Mouse (Mus musculus): Measurements from ENCODE around the gene Slc39a11. TPM values are rescaled to one million over a fixed set of nuclear protein-coding genes. Genes with fewer than 3 reads are reported as not detected.

Slc39a11 gene
- polyA plus RNA-seq, 1 experiment from 2014 or later = 16.8 TPM

- Histone ChIP-seq H3K27me3 (replicated peaks) (no peaks in the 10 kb centered on the region), H3K4me1 (peaks cover 15% of the 10 kb centered on the region), H3K9me3 (0 out of 2 replicates have a peak, but pooled peaks cover under 1% of the 10 kb centered on the region), H3K4me3 (no peak overlapping the region), H3K36me3 (no peaks in the 10 kb centered on the region), H3K4me2 (no peak overlapping the region), H3K9ac (no peak overlapping the region), H3K27ac (replicated peaks) (no peak overlapping the region)
- WGBS = 87% methylated on average over 6 of the region's 6 CpGs
- no peak for ATAC-seq (ENCODE audit: extremely low read depth, insufficient number of reproducible peaks, low FRiP score, low TSS enrichment)
These were observed 199.9 kb downstream of the Slc39a11 start for GRCm38 (mm10) chr11:113450028-113450427.

DNA sequence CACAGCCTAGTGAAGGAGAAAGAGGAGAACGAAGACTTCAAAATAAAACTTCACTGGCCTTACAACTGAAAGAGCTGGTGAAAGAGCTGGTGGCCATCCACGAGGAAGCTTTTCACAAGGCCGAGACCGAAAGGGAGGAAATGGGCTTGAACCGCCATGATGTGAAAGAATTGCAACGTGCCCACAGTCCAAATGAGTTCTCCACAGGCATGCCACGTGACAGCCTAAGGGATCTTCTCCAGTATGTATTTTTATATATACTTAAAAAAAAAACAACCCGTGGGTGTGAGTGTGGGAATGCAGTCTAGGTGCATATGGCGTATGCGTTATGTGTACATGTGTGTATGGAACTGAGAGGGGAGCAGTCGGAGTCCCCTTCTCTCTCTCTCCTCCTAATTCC is 207.8 kb downstream of the Slc39a11 start:
- Histone ChIP-seq H3K9ac (no peak overlapping the region), H3K4me1 (peaks cover 23% of the 10 kb centered on the region), H3K4me3 (no peak overlapping the region), H3K36me3 (no peaks in the 10 kb centered on the region), H3K4me2 (no peak overlapping the region), H3K9me3 (peaks cover 9% of the 10 kb centered on the region), H3K27me3 (replicated peaks) (peaks cover 30% of the 10 kb centered on the region), H3K27ac (replicated peaks) (no peak overlapping the region)
- ATAC-seq (ENCODE audit: extremely low read depth, insufficient number of reproducible peaks, low FRiP score, low TSS enrichment) = no peak
- 90% methylated on average over 11 of the region's 11 CpGs for WGBS

DNA sequence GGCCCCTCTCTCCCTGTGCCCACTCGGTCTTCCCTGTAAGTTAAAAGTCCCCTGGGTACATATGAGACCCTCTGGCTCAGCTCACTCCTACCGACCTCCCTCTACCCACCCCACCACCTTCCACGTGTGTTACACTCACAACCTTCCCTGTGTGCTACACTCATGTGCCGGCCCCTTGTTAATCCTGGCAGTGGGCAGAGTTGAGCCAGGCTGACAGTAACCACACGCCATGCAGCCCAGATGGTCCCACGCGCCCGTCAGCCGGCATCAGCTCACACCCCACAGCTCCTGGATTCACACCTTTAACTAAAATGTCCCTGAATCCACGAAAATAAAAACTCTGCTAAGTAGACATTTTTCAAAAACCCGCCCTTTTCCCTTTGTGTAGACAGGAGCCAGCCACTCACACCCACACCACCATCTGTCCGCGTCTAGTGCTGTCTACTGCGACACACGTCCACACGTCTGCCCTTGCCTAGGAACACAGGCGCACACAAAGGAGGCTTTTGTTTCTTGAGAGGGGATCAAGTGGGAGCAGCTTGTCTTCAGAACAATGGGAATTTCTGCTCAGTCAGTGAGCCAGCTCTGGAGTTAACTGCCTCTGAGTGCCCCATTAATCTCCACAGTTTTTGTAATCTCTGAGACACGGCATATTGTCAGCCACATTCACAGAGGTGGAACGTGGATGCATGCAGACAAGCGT is 210.4 kb downstream of the Slc39a11 start:
- Histone ChIP-seq H3K27ac (replicated peaks) (no peak overlapping the region), H3K4me3 (no peak overlapping the region), H3K4me1 (peaks cover 23% of the 10 kb centered on the region), H3K36me3 (no peaks in the 10 kb centered on the region), H3K27me3 (replicated peaks) (peaks cover 56% of the 10 kb centered on the region), H3K9me3 (peaks cover 9% of the 10 kb centered on the region), H3K4me2 (no peak overlapping the region), H3K9ac (0 out of 2 replicates have a peak overlapping the region, but pooled peaks have one; percentile 15)
- 56% methylated on average over 20 of the region's 20 CpGs for WGBS
- no peak for ATAC-seq (ENCODE audit: extremely low read depth, insufficient number of reproducible peaks, low FRiP score, low TSS enrichment)

GRCm38 (mm10) chr11:113438915-113439314 is 211.0 kb downstream of the Slc39a11 start:
- Histone ChIP-seq H3K9ac (no peak overlapping the region), H3K27ac (replicated peaks) (no peak overlapping the region), H3K4me3 (no peak overlapping the region), H3K9me3 (peaks cover 9% of the 10 kb centered on the region), H3K4me2 (no peak overlapping the region), H3K4me1 (peaks cover 25% of the 10 kb centered on the region), H3K27me3 (replicated peaks) (peaks cover 61% of the 10 kb centered on the region), H3K36me3 (no peaks in the 10 kb centered on the region)
- WGBS = 81% methylated on average over 5 of the region's 5 CpGs
- ATAC-seq (ENCODE audit: extremely low read depth, insufficient number of reproducible peaks, low FRiP score, low TSS enrichment) = no peak

- WGBS = 81% methylated on average over 9 of the region's 9 CpGs
- Histone ChIP-seq H3K9ac (no peak overlapping the region), H3K27me3 (replicated peaks) (peaks cover 55% of the 10 kb centered on the region), H3K4me1 (peaks cover 28% of the 10 kb centered on the region), H3K27ac (replicated peaks) (no peak overlapping the region), H3K9me3 (peaks cover 9% of the 10 kb centered on the region), H3K4me2 (no peak overlapping the region), H3K4me3 (no peak overlapping the region), H3K36me3 (no peaks in the 10 kb centered on the region)
- no peak for ATAC-seq (ENCODE audit: extremely low read depth, insufficient number of reproducible peaks, low FRiP score, low TSS enrichment)
These were observed 212.5 kb downstream of the Slc39a11 start for GRCm38 (mm10) chr11:113437357-113437756.

DNA sequence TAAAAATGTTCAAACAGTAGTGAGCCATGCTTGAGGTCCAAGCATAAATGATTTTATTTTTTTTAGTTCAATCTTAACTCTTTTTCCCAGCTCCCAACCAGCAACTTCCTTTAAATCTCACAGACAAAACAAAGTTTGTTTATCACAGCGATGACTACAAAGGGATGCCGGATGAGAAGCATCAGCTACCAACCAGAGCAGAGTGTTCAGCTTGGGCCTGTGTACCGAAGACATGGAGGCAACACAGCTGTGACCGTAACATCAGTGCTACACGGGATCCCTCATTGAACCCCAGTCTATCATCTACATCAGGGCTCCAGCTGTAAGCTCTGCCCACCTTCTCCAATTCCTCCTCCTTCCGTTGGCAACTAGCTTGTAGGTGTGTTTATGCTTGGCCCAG is 213.6 kb downstream of the Slc39a11 start:
- no peak overlapping the region for H3K4me3 ChIP-seq
- H3K27ac ChIP-seq (replicated peaks) = no peak overlapping the region
- no peak overlapping the region for H3K9ac ChIP-seq
- H3K4me1 ChIP-seq = peaks cover 28% of the 10 kb centered on the region
- WGBS = 82% methylated on average over 6 of the region's 6 CpGs
- H3K9me3 ChIP-seq = peaks cover 6% of the 10 kb centered on the region
- no peaks in the 10 kb centered on the region for H3K36me3 ChIP-seq
- ATAC-seq (ENCODE audit: extremely low read depth, insufficient number of reproducible peaks, low FRiP score, low TSS enrichment) = no peak
- H3K27me3 ChIP-seq (replicated peaks) = peaks cover 50% of the 10 kb centered on the region
- no peak overlapping the region for H3K4me2 ChIP-seq

GRCm38 (mm10) chr11:113435696-113436095 is 214.2 kb downstream of the Slc39a11 start:
- Histone ChIP-seq H3K9me3 (0 out of 2 replicates have a peak, but pooled peaks cover under 1% of the 10 kb centered on the region), H3K4me3 (no peak overlapping the region), H3K27me3 (replicated peaks) (peaks cover 50% of the 10 kb centered on the region), H3K9ac (no peak overlapping the region), H3K36me3 (no peaks in the 10 kb centered on the region), H3K27ac (replicated peaks) (no peak overlapping the region), H3K4me1 (peaks cover 28% of the 10 kb centered on the region), H3K4me2 (no peak overlapping the region)
- 67% methylated on average over 5 of the region's 5 CpGs for WGBS
- no peak for ATAC-seq (ENCODE audit: extremely low read depth, insufficient number of reproducible peaks, low FRiP score, low TSS enrichment)

DNA sequence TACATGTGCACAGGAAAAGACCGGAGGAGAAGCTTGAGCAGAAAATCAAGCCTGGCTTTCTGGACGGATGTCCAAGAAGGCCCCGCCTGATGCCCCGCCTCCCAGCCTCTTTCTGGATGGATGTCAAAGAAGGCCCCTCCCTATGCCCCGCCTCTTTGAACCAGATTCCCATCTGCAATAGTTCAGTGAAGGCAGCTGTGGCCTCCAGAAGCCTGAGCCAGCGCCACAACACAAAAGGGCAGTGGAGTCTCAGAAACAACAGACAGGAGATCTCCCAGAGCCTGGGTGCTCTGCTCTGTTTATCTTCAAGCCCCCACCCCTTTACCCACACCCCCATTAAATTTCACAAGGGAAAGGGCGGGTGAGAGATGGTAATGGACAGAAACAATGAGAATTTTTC is 218.7 kb downstream of the Slc39a11 start:
- Histone ChIP-seq H3K4me2 (no peak overlapping the region), H3K9ac (no peak overlapping the region), H3K36me3 (no peaks in the 10 kb centered on the region), H3K27ac (replicated peaks) (no peak overlapping the region), H3K9me3 (no peaks in the 10 kb centered on the region), H3K4me3 (no peak overlapping the region), H3K4me1 (peaks cover 13% of the 10 kb centered on the region; the same call in 1 of the 2 replicates), H3K27me3 (replicated peaks) (peaks cover 42% of the 10 kb centered on the region)
- ATAC-seq (ENCODE audit: extremely low read depth, insufficient number of reproducible peaks, low FRiP score, low TSS enrichment) = no peak
- 73% methylated on average over 7 of the region's 7 CpGs for WGBS

- no peak overlapping the region for H3K9ac ChIP-seq
- H3K9me3 ChIP-seq = no peaks in the 10 kb centered on the region
- 65% methylated on average over 9 of the region's 9 CpGs for WGBS
- no peaks in the 10 kb centered on the region for H3K4me1 ChIP-seq
- H3K27me3 ChIP-seq (replicated peaks) = peaks cover 15% of the 10 kb centered on the region
- ATAC-seq (ENCODE audit: extremely low read depth, insufficient number of reproducible peaks, low FRiP score, low TSS enrichment) = no peak
- no peak overlapping the region for H3K4me3 ChIP-seq
- H3K36me3 ChIP-seq = no peaks in the 10 kb centered on the region
- no peak overlapping the region for H3K4me2 ChIP-seq
- H3K27ac ChIP-seq (replicated peaks) = no peak overlapping the region
These were observed 224.0 kb downstream of the Slc39a11 start for GRCm38 (mm10) chr11:113425882-113426281.

GRCm38 (mm10) chr11:113425454-113425853 is 224.4 kb downstream of the Slc39a11 start:
- no peak for ATAC-seq (ENCODE audit: extremely low read depth, insufficient number of reproducible peaks, low FRiP score, low TSS enrichment)
- WGBS = 49% methylated on average over 3 of the region's 3 CpGs
- H3K27me3 ChIP-seq (replicated peaks) = peaks cover 15% of the 10 kb centered on the region
- H3K4me2 ChIP-seq = no peak overlapping the region
- H3K27ac ChIP-seq (replicated peaks) = no peak overlapping the region
- H3K9me3 ChIP-seq = no peaks in the 10 kb centered on the region
- no peaks in the 10 kb centered on the region for H3K36me3 ChIP-seq
- no peaks in the 10 kb centered on the region for H3K4me1 ChIP-seq
- H3K9ac ChIP-seq = no peak overlapping the region
- H3K4me3 ChIP-seq = no peak overlapping the region

DNA sequence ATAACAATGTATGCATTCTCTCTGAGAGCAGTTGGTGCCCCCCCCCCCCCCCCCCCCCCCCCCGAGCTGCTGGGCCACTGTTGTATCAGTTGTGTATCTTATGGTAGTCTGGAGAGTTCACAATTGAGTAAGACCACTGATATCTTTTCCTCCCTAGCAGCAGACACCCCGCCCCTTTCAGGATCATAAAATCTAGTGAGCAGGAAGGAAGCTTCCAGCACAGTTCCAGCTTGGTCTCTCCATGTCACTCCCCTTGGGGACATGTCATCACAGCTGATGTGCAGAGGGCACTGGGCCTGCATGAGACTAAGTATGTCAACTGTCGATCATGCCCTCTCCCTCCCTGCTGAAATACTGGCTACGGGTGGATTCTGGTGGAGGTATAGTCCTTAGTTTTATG is 225.1 kb downstream of the Slc39a11 start:
- WGBS = 78% methylated on average over 3 of the region's 4 CpGs
- Histone ChIP-seq H3K4me1 (no peaks in the 10 kb centered on the region), H3K27me3 (replicated peaks) (peaks cover 13% of the 10 kb centered on the region), H3K36me3 (no peaks in the 10 kb centered on the region), H3K27ac (replicated peaks) (no peak overlapping the region), H3K9me3 (no peaks in the 10 kb centered on the region), H3K4me3 (no peak overlapping the region), H3K4me2 (no peak overlapping the region), H3K9ac (no peak overlapping the region)
- ATAC-seq (ENCODE audit: extremely low read depth, insufficient number of reproducible peaks, low FRiP score, low TSS enrichment) = no peak

- H3K4me2 ChIP-seq = no peak overlapping the region
- H3K27me3 ChIP-seq (replicated peaks) = peaks cover 2% of the 10 kb centered on the region; the same call in 1 of the 2 replicates
- H3K4me3 ChIP-seq = no peak overlapping the region
- H3K27ac ChIP-seq (replicated peaks) = no peak overlapping the region
- H3K36me3 ChIP-seq = no peaks in the 10 kb centered on the region
- H3K4me1 ChIP-seq = no peaks in the 10 kb centered on the region
- no peak for ATAC-seq (ENCODE audit: extremely low read depth, insufficient number of reproducible peaks, low FRiP score, low TSS enrichment)
- WGBS = 92% methylated on average over 7 of the region's 7 CpGs
- H3K9ac ChIP-seq = no peak overlapping the region
- no peaks in the 10 kb centered on the region for H3K9me3 ChIP-seq
These were observed 227.3 kb downstream of the Slc39a11 start for GRCm38 (mm10) chr11:113422598-113422997.
